Mouse (Mus musculus): Measurements from ENCODE around the gene Tnrc6a. TPM values are rescaled to one million over a fixed set of nuclear protein-coding genes. Genes with fewer than 3 reads are reported as not detected.

Tnrc6a gene
- polyA plus RNA-seq, 1 experiment from 2014 or later, result 34.1 TPM

GRCm38 (mm10) chr7:123127301-123127700 lies 3.6 kb downstream of the Tnrc6a start:
- H3K4me3 ChIP-seq (ENCODE audit: control insufficient read depth in 1 of 2, insufficient read depth in 1 of 2, low read depth in 1 of 2, low read length in 2 of 2), result no peak overlapping the region
- no peak overlapping the region for H3K9ac ChIP-seq (ENCODE audit: low read length)
- H3K4me1 ChIP-seq (ENCODE audit: control insufficient read depth in 2 of 2, insufficient read depth in 2 of 2, low read length in 2 of 2), result peaks cover 3 to 63% of the 10 kb centered on the region in 2 experiments
- no peak overlapping the region for H3K4me2 ChIP-seq (ENCODE audit: low read length)
- WGBS, result 88% methylated on average over 1 of the region's 1 CpGs
- no peak for ATAC-seq (ENCODE audit: insufficient number of reproducible peaks, insufficient read depth, low FRiP score, low read depth)
- peaks cover 38% of the 10 kb centered on the region for H3K36me3 ChIP-seq (ENCODE audit: control insufficient read depth, insufficient read depth, low read length)
- H3K27me3 ChIP-seq (ENCODE audit: control insufficient read depth, insufficient read depth, low read length), result no peaks in the 10 kb centered on the region
- no peaks in the 10 kb centered on the region for H3K9me3 ChIP-seq (ENCODE audit: control insufficient read depth, low read length)
- no peak overlapping the region for H3K27ac ChIP-seq (replicated peaks in 1 of 2; ENCODE audit: control insufficient read depth in 1 of 2, insufficient read depth in 1 of 2, low read depth in 2 of 2, low read length in 2 of 2)

- Histone ChIP-seq H3K4me3 (ENCODE audit: control insufficient read depth in 1 of 2, insufficient read depth in 1 of 2, low read depth in 1 of 2, low read length in 2 of 2) (no peak overlapping the region), H3K27ac (replicated peaks in 1 of 2; ENCODE audit: control insufficient read depth in 1 of 2, insufficient read depth in 1 of 2, low read depth in 2 of 2, low read length in 2 of 2) (no peak overlapping the region; a peak in 1 of 4 replicates), H3K9ac (ENCODE audit: low read length) (no peak overlapping the region), H3K27me3 (ENCODE audit: control insufficient read depth, insufficient read depth, low read length) (no peaks in the 10 kb centered on the region), H3K9me3 (ENCODE audit: control insufficient read depth, low read length) (no peaks in the 10 kb centered on the region), H3K36me3 (ENCODE audit: control insufficient read depth, insufficient read depth, low read length) (peaks cover 38% of the 10 kb centered on the region), H3K4me1 (ENCODE audit: control insufficient read depth in 2 of 2, insufficient read depth in 2 of 2, low read length in 2 of 2) (peaks cover 3 to 66% of the 10 kb centered on the region in 2 experiments), H3K4me2 (ENCODE audit: low read length) (no peak overlapping the region)
- ATAC-seq (ENCODE audit: insufficient number of reproducible peaks, insufficient read depth, low FRiP score, low read depth), result no peak
- WGBS, result 0% methylated on average over 1 of the region's 1 CpGs
These were observed 4.3 kb downstream of the Tnrc6a start for GRCm38 (mm10) chr7:123127981-123128380.

GRCm38 (mm10) chr7:123129061-123129460 lies 5.4 kb downstream of the Tnrc6a start:
- Histone ChIP-seq H3K27me3 (ENCODE audit: control insufficient read depth, insufficient read depth, low read length) (no peaks in the 10 kb centered on the region), H3K36me3 (ENCODE audit: control insufficient read depth, insufficient read depth, low read length) (peaks cover 38% of the 10 kb centered on the region), H3K4me2 (ENCODE audit: low read length) (no peak overlapping the region), H3K9ac (ENCODE audit: low read length) (no peak overlapping the region), H3K4me1 (ENCODE audit: control insufficient read depth in 2 of 2, insufficient read depth in 2 of 2, low read length in 2 of 2) (peaks cover 3 to 66% of the 10 kb centered on the region in 2 experiments), H3K4me3 (ENCODE audit: control insufficient read depth in 1 of 2, insufficient read depth in 1 of 2, low read depth in 1 of 2, low read length in 2 of 2) (no peak overlapping the region), H3K9me3 (ENCODE audit: control insufficient read depth, low read length) (no peaks in the 10 kb centered on the region), H3K27ac (replicated peaks in 1 of 2; ENCODE audit: control insufficient read depth in 1 of 2, insufficient read depth in 1 of 2, low read depth in 2 of 2, low read length in 2 of 2) (no peak overlapping the region)
- WGBS, result 76% methylated on average over 2 of the region's 2 CpGs
- no peak for ATAC-seq (ENCODE audit: insufficient number of reproducible peaks, insufficient read depth, low FRiP score, low read depth)

GRCm38 (mm10) chr7:123130198-123130597 lies 6.5 kb downstream of the Tnrc6a start:
- H3K4me1 ChIP-seq (ENCODE audit: control insufficient read depth in 2 of 2, insufficient read depth in 2 of 2, low read length in 2 of 2), result peaks cover 3 to 73% of the 10 kb centered on the region in 2 experiments
- ATAC-seq (ENCODE audit: insufficient number of reproducible peaks, insufficient read depth, low FRiP score, low read depth), result no peak

GRCm38 (mm10) chr7:123132401-123132800 lies 8.7 kb downstream of the Tnrc6a start:
- H3K27me3 ChIP-seq (ENCODE audit: control insufficient read depth, insufficient read depth, low read length), result no peaks in the 10 kb centered on the region
- H3K27ac ChIP-seq (replicated peaks in 1 of 2; ENCODE audit: control insufficient read depth in 1 of 2, insufficient read depth in 1 of 2, low read depth in 2 of 2, low read length in 2 of 2), result no peak overlapping the region
- H3K9me3 ChIP-seq (ENCODE audit: control insufficient read depth, low read length), result no peaks in the 10 kb centered on the region
- H3K4me2 ChIP-seq (ENCODE audit: low read length), result no peak overlapping the region
- no peak overlapping the region for H3K9ac ChIP-seq (ENCODE audit: low read length)
- WGBS, result 86% methylated on average over 2 of the region's 2 CpGs
- H3K36me3 ChIP-seq (ENCODE audit: control insufficient read depth, insufficient read depth, low read length), result peaks cover 40% of the 10 kb centered on the region
- peaks cover 7 to 57% of the 10 kb centered on the region in 2 experiments for H3K4me1 ChIP-seq (ENCODE audit: control insufficient read depth in 2 of 2, insufficient read depth in 2 of 2, low read length in 2 of 2)
- no peak overlapping the region for H3K4me3 ChIP-seq (ENCODE audit: control insufficient read depth in 1 of 2, insufficient read depth in 1 of 2, low read depth in 1 of 2, low read length in 2 of 2)
- ATAC-seq (ENCODE audit: insufficient number of reproducible peaks, insufficient read depth, low FRiP score, low read depth), result no peak

More at GRCm38 (mm10) chr7:123130198-123130597, 6.5 kb downstream of the Tnrc6a start:
- Histone ChIP-seq H3K9ac (ENCODE audit: low read length) (no peak overlapping the region), H3K27ac (replicated peaks in 1 of 2; ENCODE audit: control insufficient read depth in 1 of 2, insufficient read depth in 1 of 2, low read depth in 2 of 2, low read length in 2 of 2) (no peak overlapping the region), H3K4me3 (ENCODE audit: control insufficient read depth in 1 of 2, insufficient read depth in 1 of 2, low read depth in 1 of 2, low read length in 2 of 2) (no peak overlapping the region), H3K9me3 (ENCODE audit: control insufficient read depth, low read length) (no peaks in the 10 kb centered on the region), H3K36me3 (ENCODE audit: control insufficient read depth, insufficient read depth, low read length) (peaks cover 38% of the 10 kb centered on the region), H3K27me3 (ENCODE audit: control insufficient read depth, insufficient read depth, low read length) (no peaks in the 10 kb centered on the region), H3K4me2 (ENCODE audit: low read length) (no peak overlapping the region)
- WGBS, result 39% methylated on average over 2 of the region's 2 CpGs

- Histone ChIP-seq H3K27ac (replicated peaks in 1 of 2; ENCODE audit: control insufficient read depth in 1 of 2, insufficient read depth in 1 of 2, low read depth in 2 of 2, low read length in 2 of 2) (no peak overlapping the region; a peak in 1 of 4 replicates), H3K9ac (ENCODE audit: low read length) (no peak overlapping the region), H3K36me3 (ENCODE audit: control insufficient read depth, insufficient read depth, low read length) (peaks cover 50% of the 10 kb centered on the region), H3K27me3 (ENCODE audit: control insufficient read depth, insufficient read depth, low read length) (no peaks in the 10 kb centered on the region), H3K4me1 (ENCODE audit: control insufficient read depth in 2 of 2, insufficient read depth in 2 of 2, low read length in 2 of 2) (peaks cover 8 to 44% of the 10 kb centered on the region in 2 experiments), H3K4me2 (ENCODE audit: low read length) (no peak overlapping the region), H3K4me3 (ENCODE audit: control insufficient read depth in 1 of 2, insufficient read depth in 1 of 2, low read depth in 1 of 2, low read length in 2 of 2) (no peak overlapping the region), H3K9me3 (ENCODE audit: control insufficient read depth, low read length) (no peaks in the 10 kb centered on the region)
- WGBS, result 61% methylated on average over 2 of the region's 2 CpGs
- no peak for ATAC-seq (ENCODE audit: insufficient number of reproducible peaks, insufficient read depth, low FRiP score, low read depth)
These were observed 11.2 kb downstream of the Tnrc6a start for GRCm38 (mm10) chr7:123134876-123135275.

GRCm38 (mm10) chr7:123135655-123136054 lies 12.0 kb downstream of the Tnrc6a start:
- no peak overlapping the region for H3K4me3 ChIP-seq (ENCODE audit: control insufficient read depth in 1 of 2, insufficient read depth in 1 of 2, low read depth in 1 of 2, low read length in 2 of 2)
- no peak overlapping the region for H3K27ac ChIP-seq (replicated peaks in 1 of 2; ENCODE audit: control insufficient read depth in 1 of 2, insufficient read depth in 1 of 2, low read depth in 2 of 2, low read length in 2 of 2)
- WGBS, result 88% methylated on average over 3 of the region's 3 CpGs
- H3K27me3 ChIP-seq (ENCODE audit: control insufficient read depth, insufficient read depth, low read length), result no peaks in the 10 kb centered on the region
- peaks cover 52% of the 10 kb centered on the region for H3K36me3 ChIP-seq (ENCODE audit: control insufficient read depth, insufficient read depth, low read length)
- no peak overlapping the region for H3K9ac ChIP-seq (ENCODE audit: low read length)
- no peak overlapping the region for H3K4me2 ChIP-seq (ENCODE audit: low read length)
- no peaks in the 10 kb centered on the region for H3K9me3 ChIP-seq (ENCODE audit: control insufficient read depth, low read length)
- no peak for ATAC-seq (ENCODE audit: insufficient number of reproducible peaks, insufficient read depth, low FRiP score, low read depth)
- peaks cover 7 to 37% of the 10 kb centered on the region in 2 experiments for H3K4me1 ChIP-seq (ENCODE audit: control insufficient read depth in 2 of 2, insufficient read depth in 2 of 2, low read length in 2 of 2)

GRCm38 (mm10) chr7:123138001-123138400 lies 14.3 kb downstream of the Tnrc6a start:
- H3K27ac ChIP-seq (replicated peaks in 1 of 2; ENCODE audit: control insufficient read depth in 1 of 2, insufficient read depth in 1 of 2, low read depth in 2 of 2, low read length in 2 of 2), result no peak overlapping the region
- no peak overlapping the region for H3K4me2 ChIP-seq (ENCODE audit: low read length)
- H3K36me3 ChIP-seq (ENCODE audit: control insufficient read depth, insufficient read depth, low read length), result peaks cover 44% of the 10 kb centered on the region
- peaks cover 5 to 22% of the 10 kb centered on the region in 2 experiments for H3K4me1 ChIP-seq (ENCODE audit: control insufficient read depth in 2 of 2, insufficient read depth in 2 of 2, low read length in 2 of 2)
- H3K9me3 ChIP-seq (ENCODE audit: control insufficient read depth, low read length), result no peaks in the 10 kb centered on the region
- no peaks in the 10 kb centered on the region for H3K27me3 ChIP-seq (ENCODE audit: control insufficient read depth, insufficient read depth, low read length)
- no peak overlapping the region for H3K9ac ChIP-seq (ENCODE audit: low read length)
- WGBS, result 48% methylated on average over 4 of the region's 4 CpGs
- ATAC-seq (ENCODE audit: insufficient number of reproducible peaks, insufficient read depth, low FRiP score, low read depth), result no peak
- no peak overlapping the region for H3K4me3 ChIP-seq (ENCODE audit: control insufficient read depth in 1 of 2, insufficient read depth in 1 of 2, low read depth in 1 of 2, low read length in 2 of 2)

Data from heart, embryonic 14.5 days (tissue).